Mouse (Mus musculus) right cerebral cortex, postnatal 14 days (tissue): ENCODE results near the gene Agbl4.

ENCODE experiments used
- DNase-seq: peaks from one replicate; pipeline ENCODE4 v3.0.0; 2022

The Agbl4 gene

DNA sequence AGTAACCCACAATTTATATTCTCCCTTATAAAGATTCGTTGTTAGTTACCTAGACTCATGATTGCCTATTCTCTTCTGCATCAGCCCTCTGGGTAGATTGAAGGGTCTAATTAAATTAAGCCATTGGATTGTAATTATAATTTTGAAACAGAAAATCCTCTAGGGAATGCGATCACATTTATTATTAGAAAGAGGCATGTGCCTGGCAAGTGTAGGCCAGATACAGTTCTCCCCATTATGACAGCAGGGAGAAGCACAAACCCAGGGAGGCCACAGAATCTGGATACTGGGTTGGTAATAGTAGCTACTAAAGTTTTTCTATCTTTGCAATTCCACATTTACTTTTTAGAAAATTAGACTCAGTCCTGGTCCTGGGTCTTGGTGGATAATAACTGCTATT lies 887.2 kb downstream of the Agbl4 start:
- no peak for DNase-seq

DNA sequence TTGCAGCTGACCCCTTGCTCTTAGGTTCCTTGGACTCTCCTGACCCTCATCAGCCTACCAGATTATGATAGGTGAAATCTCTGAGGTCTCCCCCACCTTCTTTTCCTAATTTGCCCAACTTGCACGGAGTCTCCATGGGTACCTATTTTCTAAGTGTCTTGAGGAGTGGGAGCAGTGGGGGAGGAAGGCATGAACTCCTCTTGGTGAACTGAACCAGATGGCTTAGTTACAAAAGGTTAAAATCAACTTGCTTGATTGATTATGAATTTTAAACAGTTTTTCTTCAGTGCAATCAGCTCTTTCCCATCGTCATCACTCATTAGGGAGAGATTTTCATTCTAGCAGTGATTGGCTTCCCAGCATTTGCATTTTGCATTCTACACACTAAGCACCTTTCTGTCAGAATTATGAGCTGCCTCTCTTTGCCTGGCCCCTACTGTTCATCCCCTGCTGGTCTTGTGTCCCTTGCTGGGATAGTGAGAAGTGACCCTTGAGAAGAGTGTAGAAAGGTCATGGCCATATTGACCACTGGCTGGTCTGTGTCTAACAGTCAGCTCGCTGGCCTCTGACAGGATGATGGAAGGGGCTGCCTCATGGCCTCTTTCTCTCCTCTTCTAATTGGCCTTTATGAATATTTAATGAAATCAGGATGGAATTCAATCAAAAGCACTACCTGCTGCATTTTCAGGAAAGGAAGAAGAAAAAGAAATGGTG lies 897.2 kb downstream of the Agbl4 start:
- DNase-seq, result no peak

DNA sequence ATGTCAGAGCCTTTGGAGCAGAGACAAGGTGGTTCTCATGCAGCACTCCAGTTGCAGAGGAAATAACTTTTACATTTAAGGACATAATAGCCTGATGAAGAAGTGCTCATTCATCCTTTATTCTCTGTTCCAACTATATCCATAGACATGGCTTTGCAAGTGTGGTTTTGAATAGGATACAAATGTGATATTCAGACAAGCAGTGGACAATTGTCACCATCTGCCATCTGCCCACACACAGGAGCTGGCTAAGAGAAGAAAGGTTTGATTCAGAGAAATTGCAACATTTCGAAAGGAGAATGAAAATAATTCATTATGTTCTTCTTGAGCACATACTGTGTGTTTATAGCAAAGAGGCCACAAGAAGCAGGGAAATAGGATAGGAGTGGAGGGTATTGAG lies 909.1 kb downstream of the Agbl4 start:
- no peak for DNase-seq

DNA sequence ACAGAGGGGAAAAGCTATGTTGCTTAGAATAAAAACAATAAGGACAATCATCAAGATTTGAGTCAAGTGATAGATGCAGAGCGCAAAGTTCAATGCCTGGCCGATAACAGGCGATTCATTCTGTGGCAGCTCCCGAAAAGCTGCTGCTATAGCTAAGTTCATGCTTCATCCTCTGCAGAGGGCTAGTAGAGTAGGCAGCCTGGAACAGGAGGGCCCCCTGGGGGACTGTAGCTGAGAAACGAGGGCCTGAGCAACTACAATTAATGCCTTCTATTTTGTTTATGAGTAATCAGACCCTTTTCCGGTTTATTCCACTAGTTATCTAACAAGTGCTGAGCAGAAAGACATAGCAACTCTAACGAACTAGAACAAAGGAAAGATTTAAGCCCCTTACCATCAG lies 909.7 kb downstream of the Agbl4 start:
- DNase-seq, result no peak

DNA sequence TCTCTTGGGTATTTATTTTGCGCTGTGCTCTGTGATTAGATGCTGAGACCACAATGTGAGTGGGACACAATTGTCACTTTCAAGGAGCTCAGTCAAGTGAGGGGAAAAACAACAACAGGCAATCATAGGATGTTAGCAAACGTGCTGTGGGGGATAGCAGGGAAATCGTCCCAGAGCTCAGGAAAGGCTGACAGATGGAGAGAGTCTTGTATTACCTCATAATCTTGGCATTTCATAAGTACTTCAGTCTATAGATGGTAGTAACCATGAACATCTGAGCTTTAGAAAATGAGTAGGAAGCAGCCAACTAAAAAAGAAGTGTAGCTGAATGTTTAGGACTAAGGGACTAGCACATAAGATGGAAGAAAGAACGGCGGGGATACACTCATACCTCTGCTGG lies 910.2 kb downstream of the Agbl4 start:
- no peak for DNase-seq

DNA sequence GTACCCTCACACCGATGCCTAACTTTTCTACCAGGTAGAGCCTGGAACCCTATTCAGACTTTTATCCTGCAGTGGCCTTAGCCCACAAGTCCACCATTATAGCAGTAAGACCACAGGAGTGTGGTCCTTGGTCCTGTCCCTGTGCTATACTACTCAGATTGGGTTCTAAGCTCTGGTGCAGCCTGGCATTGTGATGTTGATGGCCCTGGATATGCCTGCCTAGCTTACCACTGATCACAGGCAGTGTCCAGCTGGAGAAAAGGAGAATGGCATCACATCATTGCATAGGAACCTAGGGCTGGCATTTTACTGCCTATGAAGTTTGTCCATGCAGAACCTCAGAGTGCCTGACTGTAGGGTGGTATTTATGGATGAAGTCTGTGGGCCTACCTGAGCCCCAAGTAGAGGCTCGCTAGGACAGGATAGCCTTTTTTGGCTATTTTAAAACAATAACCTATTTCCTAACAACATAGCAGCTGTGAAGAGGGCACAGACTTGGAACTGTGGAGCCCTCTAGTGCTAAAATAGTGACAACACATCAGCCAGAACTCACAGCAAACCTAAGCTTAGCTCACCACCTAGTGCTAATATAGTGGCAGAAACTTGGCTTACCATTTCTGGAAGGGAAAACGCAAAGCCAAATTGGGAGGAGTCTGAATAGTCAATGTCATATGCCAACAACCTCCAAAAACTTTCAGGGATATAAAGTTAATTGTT lies 911.3 kb downstream of the Agbl4 start:
- DNase-seq, result no peak

DNA sequence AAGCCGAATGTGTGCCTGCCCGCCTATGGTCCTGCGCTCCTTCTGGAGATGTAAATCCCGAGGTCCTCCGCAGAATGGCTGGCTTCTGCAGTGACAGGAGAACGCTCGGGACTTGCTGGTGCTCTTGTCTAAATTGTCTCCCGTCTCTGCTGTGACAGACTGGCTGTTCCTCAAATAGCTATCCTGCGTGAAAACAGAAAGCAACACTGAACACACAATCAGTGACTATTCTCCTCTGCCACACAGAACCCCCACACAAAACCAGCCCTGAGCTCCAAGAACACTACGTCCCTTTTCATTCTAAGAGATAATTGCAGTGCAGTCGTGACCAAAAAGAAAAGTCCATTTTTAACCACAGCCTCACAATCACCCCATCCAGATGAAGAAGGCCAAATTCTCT lies 929.6 kb downstream of the Agbl4 start:
- DNase-seq, result peak; percentile 42

DNA sequence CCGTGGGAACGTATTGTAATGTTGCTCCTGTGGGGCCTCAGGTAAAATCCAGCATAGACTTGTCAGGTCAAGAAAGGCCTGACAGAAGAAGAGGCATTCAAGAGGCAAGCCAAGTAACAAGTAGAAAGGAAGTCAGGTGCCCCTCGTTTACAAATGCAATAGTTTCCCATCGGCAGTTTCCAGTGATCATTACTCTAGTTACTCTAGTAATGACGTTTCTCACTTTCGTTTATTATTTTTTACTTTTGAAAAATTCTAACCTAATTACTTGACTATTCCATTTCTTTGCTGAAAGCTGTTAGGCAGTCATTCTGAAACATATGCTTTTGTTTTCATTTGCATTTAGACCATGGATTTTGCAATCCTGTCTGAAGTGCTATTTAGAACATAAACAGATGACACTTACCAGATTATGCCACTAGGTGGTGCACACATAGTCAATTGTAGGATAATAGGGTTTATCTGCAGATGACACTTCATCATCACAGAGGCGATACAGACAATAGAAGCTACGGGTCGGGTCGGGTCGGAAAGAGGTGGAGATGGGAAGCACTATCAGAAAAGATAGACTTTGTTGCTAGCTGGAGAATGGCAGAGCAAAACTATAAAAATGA lies 930.4 kb downstream of the Agbl4 start:
- DNase-seq, result no peak

DNA sequence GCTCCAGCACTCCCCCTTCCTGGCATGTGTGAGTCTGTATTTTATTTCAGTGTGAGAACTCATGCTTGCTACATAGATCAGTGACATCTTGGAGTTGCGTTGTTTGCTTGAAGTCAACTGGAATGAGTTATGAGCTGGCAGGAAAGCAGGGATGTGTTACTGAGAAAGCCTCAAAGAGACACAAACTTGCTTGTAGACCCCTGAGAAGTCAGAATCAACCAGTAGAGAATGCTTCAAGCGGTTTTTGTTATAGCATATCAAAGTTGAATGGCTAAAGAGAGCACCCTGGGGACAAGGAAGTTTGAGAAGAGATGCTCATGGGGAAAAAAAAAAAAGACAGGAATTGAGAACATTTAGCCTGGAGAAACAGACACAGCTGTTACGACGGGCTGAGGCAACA lies 932.0 kb downstream of the Agbl4 start:
- no peak for DNase-seq

DNA sequence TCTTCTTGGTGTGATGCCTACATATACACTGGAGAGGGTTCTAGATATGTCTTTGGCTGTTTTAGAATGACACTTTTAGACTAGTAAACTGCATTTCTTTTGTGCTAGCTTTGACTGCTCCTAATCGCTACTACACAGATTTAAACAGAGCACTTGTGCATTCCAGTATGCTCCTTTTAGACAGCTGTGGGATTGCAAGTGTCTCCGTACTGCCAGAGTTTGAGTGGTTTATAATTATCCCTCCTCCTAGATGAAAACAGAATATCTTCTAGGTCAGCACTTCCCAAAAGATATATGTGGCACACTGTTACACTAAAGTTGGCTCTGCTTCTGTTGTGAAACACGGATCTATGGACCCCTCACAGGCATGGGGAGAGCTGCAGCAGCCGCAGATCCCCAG lies 935.4 kb downstream of the Agbl4 start:
- no peak for DNase-seq

DNA sequence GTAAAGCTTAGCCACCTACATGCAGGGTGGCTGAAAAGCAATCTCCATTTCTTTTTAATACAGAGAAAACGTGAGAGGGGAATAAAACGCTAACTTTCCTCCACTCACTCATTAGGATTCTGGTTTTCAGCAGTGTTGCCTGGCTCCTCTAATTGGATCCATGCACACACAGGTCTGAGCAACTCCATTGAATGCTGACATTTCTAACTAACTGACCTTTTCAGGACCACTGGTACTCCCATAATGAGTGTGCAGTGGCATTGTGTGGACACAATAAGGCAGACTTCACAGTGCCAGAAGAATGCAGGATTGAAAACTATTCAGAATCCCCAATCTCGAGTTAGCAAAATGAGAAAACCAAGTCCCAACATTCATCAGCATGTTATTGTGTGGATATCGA lies 952.5 kb downstream of the Agbl4 start:
- no peak for DNase-seq

DNA sequence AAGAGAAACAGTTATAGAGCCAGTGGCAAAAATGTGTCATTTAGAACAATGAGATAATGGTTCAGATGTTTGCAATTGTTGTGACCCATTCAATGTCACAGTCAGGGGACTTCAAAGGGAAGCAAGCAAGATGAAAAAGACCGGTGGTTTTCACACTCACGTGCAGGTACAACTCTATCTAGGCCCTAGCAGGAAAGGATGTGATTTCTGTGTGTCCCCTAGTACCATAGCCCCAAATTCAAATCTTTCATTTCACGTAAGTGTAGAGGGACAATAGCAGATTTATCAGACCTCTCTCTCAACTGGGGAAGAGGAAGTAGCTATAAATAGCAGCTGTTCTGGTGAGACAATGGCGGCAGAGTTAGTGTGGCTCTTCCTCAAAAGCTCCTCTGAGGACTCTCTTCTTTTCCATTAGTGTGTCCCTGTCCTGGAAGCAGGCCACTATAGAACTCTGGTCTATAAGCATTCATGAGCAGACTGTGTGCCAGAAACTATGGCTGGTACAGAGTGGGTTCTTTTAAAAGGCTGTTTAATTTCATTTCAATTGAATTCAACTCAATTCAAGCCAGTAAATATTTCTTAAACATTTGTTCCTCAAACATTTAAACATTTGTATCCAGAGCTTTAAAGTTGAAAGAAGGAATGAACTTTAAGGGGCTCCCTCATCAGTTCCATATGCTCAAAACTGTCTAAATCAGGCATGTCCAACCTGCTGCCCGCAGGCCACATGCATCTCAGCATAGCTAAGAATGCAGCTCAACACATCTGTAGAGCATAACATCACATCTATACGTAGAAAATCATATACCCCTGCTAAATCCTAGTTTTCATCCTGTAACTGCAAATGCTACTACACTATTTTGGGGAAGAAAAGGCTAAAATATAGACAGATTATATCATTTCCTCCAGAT lies 953.4 kb downstream of the Agbl4 start:
- DNase-seq, result no peak

DNA sequence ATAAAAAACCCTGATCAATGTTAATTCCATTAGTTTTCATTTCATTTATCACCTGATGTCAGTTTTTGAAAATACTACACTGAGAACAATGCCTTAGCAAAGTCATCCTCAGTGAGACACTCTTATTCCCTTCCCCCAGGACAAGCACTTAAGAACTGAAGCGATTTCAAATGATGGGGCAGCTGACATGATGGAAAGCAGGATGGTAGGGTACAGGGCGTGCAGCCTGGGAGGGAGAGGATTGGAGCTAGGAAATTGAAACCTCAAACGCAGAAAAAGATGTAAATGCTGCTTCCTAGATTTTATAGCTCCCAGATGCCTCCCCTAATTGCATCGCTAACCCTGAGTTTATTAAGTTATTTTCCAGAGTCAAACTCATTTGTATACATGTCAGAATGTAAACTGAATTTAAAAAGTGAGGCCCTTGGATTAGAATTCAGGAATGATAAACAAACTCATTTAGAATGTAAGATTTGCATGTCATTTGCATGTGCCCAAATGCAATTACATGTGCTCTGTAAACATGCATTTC lies 959.2 kb downstream of the Agbl4 start:
- DNase-seq, result no peak

DNA sequence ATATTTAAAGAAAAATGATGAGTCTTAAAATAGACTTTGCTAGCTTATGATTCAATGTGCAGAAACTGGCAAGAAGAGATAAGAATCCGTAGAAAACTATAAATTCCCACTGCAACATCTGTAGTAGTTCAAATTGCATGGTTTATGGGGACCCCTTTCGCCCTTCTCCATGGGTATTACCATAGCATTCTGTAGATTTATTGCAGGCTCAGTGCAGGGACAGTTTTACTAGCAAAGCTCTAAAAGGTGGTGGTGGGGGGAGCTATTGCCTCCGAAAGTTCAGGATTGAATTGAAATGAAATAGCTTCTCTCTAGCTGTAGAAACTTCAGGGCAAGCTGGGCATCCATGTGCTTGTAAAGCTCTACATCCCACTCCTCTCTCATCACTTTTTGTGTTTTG lies 959.7 kb downstream of the Agbl4 start:
- DNase-seq, result no peak

DNA sequence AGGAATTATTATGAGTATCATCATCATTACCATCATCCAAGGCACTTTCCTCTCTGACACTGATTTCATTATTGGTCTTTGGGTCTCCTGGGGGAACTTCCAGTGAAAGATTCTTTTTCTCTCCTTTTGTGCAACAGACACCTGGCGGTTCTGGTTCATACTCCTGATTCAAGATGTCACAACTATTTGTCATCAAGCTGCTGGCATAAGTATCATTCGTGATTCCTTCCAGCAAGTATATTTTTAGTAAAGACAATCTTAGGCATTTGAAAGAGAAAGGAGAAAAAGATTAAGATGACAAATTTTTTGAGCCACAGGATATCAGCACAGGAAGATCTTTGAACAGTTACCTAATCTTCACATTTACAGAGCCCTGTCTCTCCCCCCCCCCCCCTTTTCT lies 966.7 kb downstream of the Agbl4 start:
- no peak for DNase-seq

DNA sequence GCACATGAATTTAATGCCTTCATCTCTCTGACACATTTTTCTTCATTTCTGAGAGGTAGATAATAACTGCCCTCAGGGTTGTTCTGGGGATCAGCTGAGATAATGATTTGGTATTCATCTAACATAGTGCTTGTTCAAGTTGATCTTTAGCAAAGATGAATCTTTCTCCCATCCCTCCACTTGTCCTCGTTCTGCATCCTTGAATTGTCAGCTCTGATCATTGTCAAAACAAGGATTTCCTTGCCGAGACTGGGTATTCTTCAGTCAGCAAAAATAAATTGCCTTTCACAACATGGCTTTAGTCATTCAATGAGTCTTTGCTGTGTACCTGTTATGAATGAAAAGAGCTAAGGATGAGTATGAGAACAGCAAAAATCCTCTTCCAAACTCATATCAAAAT lies 970.3 kb downstream of the Agbl4 start:
- no peak for DNase-seq

DNA sequence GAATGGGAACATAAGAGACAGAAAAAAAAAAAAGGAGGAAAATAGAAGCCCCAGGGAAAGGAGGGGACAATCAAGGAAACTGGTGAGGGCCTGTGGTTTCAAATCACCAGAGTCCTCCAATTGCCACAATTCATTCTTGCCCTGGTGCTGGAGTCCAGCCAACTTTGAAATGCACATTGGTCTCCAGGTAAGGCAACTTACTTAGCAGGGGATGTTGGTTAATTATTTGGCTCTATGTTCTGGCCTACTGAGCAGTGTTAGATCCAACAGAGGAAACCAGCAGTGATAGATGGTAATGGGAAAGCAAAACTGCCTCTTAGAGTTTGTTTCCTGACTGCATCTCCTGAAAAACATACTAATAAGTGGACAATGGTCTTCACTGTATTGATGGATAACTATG lies 979.7 kb downstream of the Agbl4 start:
- no peak for DNase-seq

DNA sequence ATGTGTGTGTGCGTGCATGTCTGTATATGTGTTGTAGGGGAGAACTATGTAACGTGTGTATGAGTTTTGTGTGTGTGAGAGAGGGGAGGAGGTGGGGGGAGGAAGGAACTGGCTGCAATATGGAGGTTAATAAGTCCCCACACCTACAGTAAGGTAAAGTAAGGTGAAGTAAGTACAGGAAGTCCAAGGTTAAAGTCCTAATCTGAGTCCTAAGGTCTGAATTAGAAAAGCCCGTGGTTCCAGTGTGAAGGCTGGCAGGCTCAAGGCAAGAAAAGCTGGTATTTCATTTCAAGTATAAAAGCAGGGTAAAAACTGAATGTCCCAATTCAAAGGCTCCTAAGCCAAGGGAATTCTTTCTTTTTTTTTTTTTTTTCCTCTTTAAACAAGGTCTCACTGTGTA lies 980.6 kb downstream of the Agbl4 start:
- no peak for DNase-seq

DNA sequence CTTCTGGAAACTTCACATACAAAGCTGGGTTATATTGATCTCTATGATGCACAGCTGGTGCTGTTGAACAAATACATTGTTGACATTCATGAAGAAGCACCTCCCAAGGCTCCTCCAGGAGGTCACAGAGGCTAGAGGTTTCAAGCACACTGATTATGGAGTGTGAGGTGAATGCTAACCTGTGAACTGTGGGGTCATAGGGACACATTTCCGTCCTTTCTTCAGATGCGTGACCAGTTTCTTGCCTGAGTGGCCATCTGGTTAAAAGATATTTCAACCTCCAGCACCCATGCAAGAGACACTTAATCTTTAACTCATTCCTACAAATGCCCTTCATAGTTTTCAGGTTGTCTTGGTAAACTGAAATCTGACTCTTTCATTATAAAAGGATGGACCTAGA lies 985.6 kb downstream of the Agbl4 start:
- DNase-seq, result no peak

DNA sequence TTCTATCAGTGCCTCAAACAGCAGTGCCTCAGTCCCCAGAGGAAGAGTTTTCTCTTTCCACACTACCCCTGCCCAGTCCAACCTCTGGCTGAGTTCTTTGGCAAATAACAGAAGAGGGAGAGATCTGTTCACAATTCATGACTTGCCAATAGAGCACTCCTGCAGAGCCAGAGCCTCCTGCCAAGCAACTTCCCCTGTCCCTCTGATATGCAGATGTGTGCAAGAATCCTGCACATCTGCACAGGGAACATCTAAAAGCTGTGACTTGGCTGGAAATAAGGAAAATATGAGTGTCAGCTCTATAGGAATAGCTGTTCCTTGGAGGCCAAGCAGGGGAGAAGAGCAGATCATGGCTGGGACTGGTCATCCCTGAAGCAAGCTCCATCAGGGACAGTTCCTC lies 993.3 kb downstream of the Agbl4 start:
- no peak for DNase-seq

DNA sequence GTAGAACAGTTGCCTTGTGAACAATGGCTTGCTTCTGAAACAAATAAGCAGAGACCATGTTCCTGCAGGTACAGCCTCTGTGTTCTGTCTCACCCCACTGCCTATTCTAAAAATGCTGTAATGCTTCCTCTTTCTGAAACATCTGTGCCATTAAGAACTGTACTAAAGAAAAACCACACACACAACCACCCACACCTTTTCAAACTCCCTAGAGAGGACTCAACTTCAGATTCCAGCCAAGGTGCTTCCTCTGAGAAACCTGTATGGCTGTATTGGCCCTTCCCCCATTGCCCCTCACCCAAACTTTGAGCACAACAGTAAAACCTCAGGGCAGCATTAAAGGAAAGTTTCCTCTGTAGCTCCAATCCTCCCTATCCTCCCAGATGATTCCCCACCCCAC lies 1002.3 kb downstream of the Agbl4 start:
- no peak for DNase-seq

DNA sequence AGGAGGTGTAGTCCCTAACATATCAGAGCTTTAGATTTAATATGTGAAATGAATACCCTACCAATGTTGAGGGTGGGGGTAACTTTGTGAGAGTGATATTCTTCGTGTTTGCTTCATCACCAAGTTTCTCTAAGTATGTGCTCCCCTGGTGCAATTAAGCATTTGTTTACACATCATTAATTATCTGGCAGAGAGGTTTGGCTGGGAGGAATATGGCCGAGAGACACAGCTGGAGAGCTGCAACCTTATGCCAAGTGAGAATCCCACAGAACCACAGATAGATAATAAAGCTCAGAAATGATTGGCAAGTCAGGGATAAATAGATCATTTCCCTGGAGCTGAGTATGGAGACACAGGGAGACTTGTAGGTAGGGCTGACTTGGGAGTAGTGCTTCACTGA lies 1003.2 kb downstream of the Agbl4 start:
- no peak for DNase-seq

DNA sequence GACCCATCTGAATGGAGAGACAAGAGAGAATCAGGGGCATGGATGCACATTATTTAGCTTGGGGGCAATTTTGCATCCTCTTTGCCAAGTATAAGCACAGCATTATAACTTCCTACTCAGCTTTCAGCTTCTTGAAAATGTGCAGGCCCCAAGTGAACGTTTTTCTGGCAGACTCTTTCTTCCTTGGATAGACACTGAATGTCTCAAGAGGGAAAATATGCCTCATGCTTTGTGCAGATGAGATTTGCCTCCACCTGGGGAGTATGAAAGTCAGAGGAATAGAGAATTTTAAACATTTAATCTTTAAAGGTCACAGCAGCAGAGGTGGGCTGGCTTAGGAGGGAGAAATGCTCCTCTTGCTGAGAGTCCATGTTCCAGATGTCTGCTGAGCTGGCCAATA lies 1005.8 kb downstream of the Agbl4 start:
- DNase-seq, result no peak
